Mouse (Mus musculus) frontal cortex, postnatal 10 days (tissue): ENCODE measurements around the gene Gm10160.
"Not testable (repeated sequence)": the region's sequence is repeated elsewhere in the genome, so short reads cannot be mapped to it uniquely, and the experiment has no call there.

Experiments
- DNase-seq, 2 experiments: peaks; one replicate each; pipeline ENCODE4 v3.0.0; 2022; ENCODE audit warnings: low spot score in 2 of 2, mixed read lengths in 1 of 2

Gm10160 gene

DNA sequence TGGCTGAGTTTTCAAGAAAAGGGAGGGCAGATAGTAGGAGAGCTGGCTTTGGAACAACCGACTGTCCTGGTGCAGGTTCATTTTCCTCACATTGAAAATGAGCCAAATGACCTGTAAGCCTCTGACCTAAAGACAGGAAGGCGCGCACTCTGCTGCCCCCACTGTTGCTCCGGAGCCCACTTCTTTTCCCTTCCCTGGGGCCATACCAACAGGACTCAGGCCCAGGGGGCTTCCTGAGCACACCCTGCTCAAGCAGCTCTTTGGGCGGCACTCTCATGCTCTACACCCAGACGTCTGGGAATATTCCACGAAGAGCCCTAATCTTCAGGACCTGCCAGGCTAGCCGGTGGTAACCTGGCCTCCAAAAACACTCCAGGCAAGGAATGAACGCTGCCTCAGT, 2.6 kb upstream of the Gm10160 start:
- no peak for DNase-seq

GRCm38 (mm10) chr7:81856221-81856620, 627 bp upstream of the Gm10160 start:
- DNase-seq: no peak

GRCm38 (mm10) chr7:81854568-81855307, 856 bp downstream of the Gm10160 start:
- no peak for DNase-seq

DNA sequence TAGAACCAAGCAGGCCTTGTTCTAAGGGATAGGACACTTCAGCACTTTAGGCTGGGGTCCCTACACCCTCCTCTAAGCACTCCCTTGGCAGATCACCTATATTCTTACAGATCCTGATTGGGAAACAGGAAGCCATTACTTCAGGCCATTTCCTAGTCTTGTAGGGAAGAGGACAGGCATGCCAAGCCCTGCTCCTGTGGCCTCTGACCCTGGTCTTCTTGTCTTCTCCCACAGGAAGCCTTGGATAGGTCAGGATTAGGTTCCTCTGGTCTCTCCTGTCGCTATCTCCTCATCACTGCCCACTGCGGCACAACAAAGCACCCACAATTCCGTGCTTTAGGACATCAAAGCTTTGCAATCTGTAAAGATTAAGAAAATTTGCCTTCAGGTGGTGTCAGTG, 3.9 kb downstream of the Gm10160 start:
- no peak for DNase-seq

DNA sequence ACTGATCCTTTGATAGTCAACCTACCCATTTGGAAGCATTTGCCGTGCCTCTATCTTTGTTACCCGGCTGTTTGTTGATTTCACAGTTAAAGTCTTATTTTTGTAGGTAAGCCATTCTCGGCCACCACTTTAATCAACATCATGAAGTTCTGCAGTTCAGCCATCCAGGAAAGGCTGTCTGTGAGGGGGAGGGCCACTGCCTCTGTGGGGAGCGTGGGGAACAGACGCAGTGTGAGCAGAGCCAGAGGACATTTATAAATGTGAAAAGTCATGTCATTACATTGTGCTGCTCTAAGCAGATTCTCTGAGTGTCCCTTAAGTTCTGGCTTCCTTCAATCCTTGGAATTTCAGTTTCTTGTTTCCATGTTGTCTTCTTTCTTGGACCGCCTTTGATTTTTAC, 5.4 kb downstream of the Gm10160 start:
- no peak for DNase-seq

DNA sequence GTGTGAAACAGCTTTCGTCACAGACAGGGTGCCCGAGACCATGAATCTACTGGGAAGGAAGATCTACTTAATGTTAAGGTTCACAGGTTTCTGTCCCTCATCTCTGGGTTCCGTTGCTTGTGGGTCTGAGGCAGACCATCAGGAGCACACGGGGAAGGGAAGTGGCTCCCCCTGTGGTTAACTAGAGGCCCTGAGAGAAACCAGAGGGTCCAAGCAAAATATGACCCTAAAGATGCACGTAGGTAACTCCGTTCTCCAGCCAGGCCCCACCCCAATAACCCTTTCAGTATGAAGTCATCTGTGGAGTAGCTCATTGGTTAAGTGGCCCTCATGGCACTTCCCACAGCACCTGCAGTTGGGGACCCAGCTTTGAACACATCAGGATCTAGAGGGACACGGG, 6.0 kb downstream of the Gm10160 start:
- no peak for DNase-seq

- DNase-seq: no peak
These were observed 6.4 kb downstream of the Gm10160 start for GRCm38 (mm10) chr7:81849214-81849613.

GRCm38 (mm10) chr7:81847777-81848176, 7.8 kb downstream of the Gm10160 start:
- DNase-seq: no peak

DNA sequence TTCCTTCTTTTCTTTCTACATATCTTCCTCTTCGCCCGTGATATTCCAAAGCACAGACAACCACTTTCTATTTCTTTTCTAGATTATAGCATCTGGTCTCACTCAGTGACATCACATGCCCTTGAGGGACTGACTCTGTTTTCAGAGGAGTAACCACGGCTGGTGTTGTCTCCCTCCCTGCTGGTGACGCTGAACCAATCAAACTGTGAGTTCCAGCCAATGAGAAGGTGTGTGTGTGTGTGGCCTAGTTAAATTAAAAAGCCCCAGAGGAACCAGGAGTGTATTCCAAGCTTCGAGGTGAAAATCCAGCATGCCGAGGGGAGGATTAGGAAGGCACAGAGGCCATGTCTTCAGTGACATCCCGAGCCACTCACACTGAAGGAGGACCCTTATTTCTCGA, 8.6 kb downstream of the Gm10160 start:
- no peak for DNase-seq

DNA sequence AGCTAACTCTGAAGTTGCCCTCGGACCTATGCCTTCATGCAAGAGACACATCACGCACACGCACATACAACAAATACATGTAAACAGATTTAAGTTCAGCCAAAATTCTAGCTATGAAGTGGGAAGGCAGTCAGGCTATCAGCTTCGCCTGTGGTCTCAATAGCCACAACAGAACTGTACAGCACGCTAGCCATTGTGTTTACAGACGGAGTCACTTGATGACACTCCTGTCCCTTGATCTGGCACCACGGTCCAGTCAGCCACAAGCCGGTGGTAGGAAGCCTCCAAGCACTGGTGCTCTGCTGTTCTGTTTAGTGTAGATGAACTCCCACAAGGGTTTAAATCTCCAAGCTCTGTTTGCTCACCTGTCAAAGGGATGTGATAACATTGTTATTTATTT, 9.6 kb downstream of the Gm10160 start:
- DNase-seq: no peak

- DNase-seq: no peak
These were observed 10.3 kb downstream of the Gm10160 start for GRCm38 (mm10) chr7:81845313-81845712.

DNA sequence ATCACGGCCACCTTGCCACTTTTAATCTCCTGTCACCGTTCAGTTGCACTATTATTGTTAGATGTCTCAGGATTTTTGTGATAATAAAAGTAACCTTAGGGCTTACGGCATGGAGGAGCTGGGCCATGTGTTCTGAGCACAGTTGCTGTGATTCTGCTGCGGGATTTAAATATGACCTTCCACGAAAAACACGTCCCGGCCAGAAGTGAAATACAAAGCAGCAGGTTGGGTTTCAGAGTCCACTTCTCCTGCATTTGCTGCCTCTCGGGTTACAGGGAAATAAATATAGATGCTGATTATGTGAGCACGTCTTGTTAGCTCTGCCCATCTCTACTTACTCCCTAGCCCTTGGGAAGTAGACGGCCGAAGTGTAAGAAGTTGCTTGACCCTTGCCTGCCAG, 10.8 kb downstream of the Gm10160 start:
- no peak for DNase-seq

DNA sequence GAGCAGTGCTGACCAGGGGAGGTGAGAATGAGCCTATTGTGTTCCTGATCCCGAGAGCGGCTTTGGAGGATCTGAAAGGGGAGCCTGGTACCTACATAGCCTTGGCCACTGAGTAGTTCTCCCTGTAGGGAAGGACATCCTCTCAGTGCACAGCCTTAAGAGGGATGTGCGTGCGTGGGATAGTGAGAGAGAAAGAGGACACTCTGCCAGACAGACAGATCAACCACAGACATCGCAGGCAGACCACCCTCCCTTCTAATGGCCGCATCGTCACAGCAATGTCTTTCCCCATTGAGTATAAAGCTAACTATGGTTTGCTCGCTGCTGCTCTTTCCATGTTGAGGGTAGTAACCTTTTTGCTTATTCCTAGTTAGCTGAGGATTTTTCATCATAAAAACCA, 11.7 kb downstream of the Gm10160 start:
- DNase-seq: no peak

GRCm38 (mm10) chr7:81842998-81843397, 12.6 kb downstream of the Gm10160 start:
- no peak for DNase-seq

DNA sequence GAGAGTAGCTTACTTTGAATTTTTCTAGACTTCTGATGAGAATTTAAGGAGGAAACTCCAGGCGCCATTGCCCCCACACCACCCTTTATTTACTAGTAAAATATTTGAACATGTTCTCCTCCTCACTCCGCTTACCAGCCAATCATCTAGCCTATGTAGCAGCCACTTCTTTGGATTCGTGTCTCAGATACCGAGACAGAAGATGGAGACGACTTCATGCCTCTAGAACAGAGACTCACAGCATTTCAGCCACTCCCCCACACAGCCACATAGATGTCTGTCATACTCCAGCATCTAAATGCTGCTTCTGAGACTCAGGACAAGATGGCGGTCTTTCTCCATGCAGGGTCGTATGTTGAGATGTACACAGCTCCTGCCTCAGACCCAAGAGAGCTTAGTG, 13.5 kb downstream of the Gm10160 start:
- DNase-seq: no peak

DNA sequence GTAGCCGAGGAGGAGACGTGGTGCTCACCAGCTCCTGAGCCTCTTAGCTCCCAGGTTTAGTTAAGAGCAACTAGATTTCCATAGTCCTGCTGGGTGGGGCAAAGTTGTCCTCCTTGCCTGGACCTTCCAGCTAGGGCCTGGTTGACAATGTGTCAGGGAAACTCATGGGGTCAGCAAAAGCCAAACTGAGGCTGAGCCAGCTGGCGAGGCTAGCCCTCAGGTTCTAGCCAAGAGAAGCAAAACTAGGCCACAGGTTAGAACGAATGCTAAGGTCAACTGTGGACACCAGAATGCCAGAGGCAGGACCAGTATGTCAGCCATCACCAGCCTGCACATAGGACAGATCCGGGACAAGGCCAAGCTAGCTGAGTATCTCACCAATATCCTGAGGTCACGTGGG, 14.2 kb downstream of the Gm10160 start:
- DNase-seq: no peak

GRCm38 (mm10) chr7:81840661-81841181, 14.9 kb downstream of the Gm10160 start:
- no peak for DNase-seq

DNA sequence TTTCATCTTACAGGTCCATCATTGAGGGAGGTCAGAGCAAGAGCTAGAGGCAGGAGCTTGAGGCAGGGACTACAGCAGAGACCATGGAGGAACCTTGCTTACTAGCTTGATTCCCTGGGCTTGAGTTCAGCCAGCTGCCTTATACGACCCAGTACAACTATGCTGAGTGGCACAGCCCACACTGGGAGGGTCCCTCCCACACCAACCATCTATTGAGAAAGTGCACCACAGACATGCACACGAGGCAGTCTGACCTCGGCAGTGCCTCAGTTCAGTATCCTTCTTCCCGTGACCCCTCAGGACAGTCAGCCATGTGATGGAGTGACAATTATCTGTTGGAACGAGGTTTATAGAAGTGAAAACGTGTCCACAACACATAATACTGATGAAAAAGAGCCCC, 15.8 kb downstream of the Gm10160 start:
- DNase-seq: no peak

DNA sequence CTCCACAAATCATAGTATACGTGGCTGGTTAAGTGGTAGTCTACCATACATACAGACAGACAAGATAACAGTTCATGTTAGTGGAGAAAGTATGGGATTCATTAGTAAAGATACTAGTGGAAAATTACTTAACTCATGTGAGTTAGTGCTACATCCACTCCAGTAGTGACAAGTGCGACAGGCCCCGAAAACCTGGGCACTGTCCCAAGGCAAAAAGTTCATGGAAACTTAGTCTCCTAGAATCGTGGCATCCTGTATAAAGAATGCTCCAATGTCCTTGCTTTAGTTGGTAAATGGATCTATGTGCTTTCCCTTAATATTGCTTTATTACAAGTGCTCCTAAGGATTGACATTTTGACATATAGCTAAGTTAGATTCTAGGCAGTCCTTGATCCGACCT, 17.8 kb downstream of the Gm10160 start:
- not testable (repeated sequence) for DNase-seq

DNA sequence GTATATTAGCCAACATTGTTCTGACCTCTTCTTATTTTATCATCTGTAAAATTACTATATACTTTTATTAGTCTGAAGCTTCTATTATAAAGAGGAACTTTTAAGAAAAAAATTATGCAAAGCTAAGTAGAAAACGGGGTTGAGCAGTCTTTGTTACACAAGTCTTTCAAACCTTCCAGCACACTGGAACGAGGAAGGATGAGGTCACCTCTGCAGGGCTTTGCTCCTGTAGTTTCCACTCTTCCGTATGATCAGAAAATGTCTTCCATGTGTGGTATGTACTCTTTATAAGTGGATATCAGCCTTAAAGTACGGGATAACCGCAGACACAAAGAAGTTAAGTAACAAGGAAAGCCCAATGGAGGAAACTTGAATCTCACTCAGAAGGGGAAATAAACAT, 20.2 kb downstream of the Gm10160 start:
- DNase-seq: no peak

DNA sequence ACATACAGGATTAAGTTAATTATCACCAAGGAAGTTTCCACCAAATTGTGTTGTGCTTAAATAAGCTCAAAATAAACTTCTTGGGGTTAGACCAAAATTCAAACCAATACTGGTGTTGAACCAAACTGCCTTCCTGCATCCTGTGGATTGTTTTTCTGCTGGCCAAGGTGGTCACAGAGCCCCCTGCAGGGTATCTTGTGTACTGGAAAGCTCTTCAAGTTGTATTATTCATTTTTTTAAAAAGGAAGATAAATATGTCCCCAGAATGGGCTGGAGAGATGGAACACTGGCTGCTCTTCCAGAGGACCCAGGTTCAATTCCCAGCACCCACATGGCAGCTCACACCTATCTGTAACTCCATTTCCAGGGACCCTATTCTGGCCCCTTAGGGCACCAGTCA, 20.7 kb downstream of the Gm10160 start:
- DNase-seq: no peak

DNA sequence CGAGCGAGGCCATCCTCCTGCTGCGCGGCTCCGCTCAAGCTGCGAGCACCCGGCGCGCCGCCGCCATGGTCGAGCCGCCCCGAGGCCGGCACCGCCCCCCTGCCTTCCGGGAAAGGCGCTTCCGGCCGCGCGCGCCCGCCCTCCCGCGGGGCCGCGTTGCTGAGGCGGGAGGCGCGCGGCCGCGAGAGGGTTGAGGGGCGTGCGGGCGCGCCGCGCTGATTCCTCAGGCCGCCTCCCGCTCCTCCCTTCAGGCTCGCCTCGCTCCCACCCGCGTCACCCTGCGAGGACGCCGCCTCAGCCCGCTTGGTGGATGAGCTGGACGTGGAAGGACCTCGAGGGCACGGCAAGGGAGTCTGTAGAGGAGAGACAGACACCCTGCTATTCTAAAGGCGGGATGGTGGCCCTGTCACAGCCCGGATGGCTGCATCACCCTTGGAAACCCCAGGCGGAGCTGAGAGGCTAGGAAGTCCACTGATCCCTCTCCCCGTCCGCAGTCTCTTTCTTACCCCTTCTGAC, 26.2 kb downstream of the Gm10160 start, which contains the start of gene Btbd1:
TSS of gene Btbd1 (minus strand) at position 53 of the 516 bp plus-strand sequence.
- peak; percentile 60 to 84 for DNase-seq

DNA sequence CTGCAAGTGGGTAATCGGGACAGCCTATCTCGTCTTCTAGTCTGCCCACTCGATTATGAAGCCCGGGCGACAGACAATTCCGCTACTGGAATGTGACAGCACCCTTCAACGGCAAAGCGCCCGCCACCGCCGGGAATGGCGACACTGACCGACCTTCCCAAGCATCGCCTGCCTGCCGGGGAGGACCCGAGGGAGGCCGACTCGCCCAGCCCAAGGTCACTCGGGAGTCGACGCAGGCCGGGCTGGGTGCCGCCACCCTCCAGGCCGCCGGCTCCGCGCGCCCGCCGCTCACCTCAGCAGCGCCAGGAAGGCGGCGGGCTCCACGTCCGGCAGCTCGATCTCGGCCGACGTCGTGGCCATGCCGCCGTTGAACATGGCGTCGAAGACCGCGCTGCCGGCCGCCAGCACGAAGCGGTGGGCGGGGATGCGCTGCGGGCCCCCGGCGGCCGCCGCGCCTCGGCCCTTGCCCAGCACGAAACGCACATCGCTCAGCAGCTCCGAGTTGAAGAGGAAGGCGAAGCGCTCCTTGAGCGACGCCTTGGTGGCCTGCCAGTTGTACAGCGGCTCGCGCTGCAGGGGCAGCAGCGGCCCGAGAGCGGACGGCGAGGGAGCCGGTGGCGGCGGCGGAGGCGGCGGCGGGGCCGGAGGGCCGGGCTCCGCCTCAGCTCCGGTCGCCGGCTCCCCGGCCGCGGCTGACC, 26.8 kb downstream of the Gm10160 start:
- peak; percentile 35 to 58 for DNase-seq
